Mouse (Mus musculus) lung, embryonic 14.5 days (tissue): Measurements from ENCODE around the gene Tbxa2r. TPM values are rescaled to one million over a fixed set of nuclear protein-coding genes. Genes with fewer than 3 reads are reported as not detected.

Source experiments
- ATAC-seq: fragments of 200-750 bp; cut with Nextera tagmentation; 2 replicates; pipeline ENCODE4 v1.8.0; 2017; ENCODE audit warnings: mild to moderate bottlenecking, moderate TSS enrichment, moderate library complexity; ENCODE audit not compliant: insufficient read depth
- DNase-seq: peaks from one replicate; pipeline ENCODE4 v3.0.0-alpha.2; 2015
- H3K27ac ChIP-seq: fragments of 300-500 bp; sonication (generic); 2 replicates; pipeline ENCODE4 v1.5.1; 2014; ENCODE audit warnings: low read depth, mild to moderate bottlenecking, moderate library complexity
- H3K27me3 ChIP-seq: fragments of 300-500 bp; sonication (generic); 2 replicates; pipeline ENCODE4 v1.6.1; 2014; ENCODE audit warnings: low read length, control low read depth; ENCODE audit not compliant: insufficient read depth
- H3K36me3 ChIP-seq: fragments of 300-500 bp; sonication (generic); 2 replicates; pipeline ENCODE4 v1.6.1; 2014; ENCODE audit warnings: control low read depth; ENCODE audit not compliant: insufficient read depth
- H3K4me1 ChIP-seq: fragments of 300-500 bp; sonication (generic); 2 replicates; pipeline ENCODE4 v1.6.1; 2014; ENCODE audit warnings: antibody characterized with exemption, control low read depth; ENCODE audit not compliant: insufficient read depth
- H3K4me2 ChIP-seq: fragments of 300-500 bp; sonication (generic); 2 replicates; pipeline ENCODE4 v1.6.1; 2014; ENCODE audit warnings: mild to moderate bottlenecking
- H3K4me3 ChIP-seq: fragments of 300-500 bp; sonication (generic); 2 replicates; pipeline ENCODE4 v1.5.1; 2014; ENCODE audit warnings: low read depth, low read length
- H3K9ac ChIP-seq: fragments of 300-500 bp; sonication (generic); 2 replicates; pipeline ENCODE4 v1.6.1; 2014
- H3K9me3 ChIP-seq: fragments of 300-500 bp; sonication (generic); 2 replicates; pipeline ENCODE4 v1.6.1; 2016; ENCODE audit warnings: low read depth, low read length, control low read depth
- CTCF ChIP-seq: IDR thresholded peaks from 2 replicates; pipeline ENCODE4 v1.5.1; 2016; ENCODE audit warnings: antibody characterized with exemption, low read depth
- WGBS: fragments of 180-500 bp; shearing (Covaris S2); extraction: QIAGEN DNeasy Blood & Tissue Kit; methylation state at CpG from one replicate; pipeline ENCODE4 v1.1.7; 2014; 5-methylcytosine and 5-hydroxymethylcytosine counted together
- polyA plus RNA-seq: library from polyadenylated mRNA; unstranded; fragments of >200 nt; fragmentation: Nextera tagmentation; extraction: Ambion mirVana; gene quantifications from 2 replicates; pipeline ENCODE4 v1.2.1, GENCODE M21; 2014

Gene Tbxa2r
- 13.6 and 15.0 TPM in 2 replicates for polyA plus RNA-seq

GRCm38 (mm10) chr10:81328386-81328785 is at the start of gene Tbxa2r:
Gene Tbxa2r (plus strand): TSS chr10:81328731.
- Histone ChIP-seq H3K4me1 (peaks cover 28% of the 10 kb centered on the region), H3K36me3 (peaks cover 37% of the 10 kb centered on the region), H3K27ac (peak within 1 kb of the TSS; percentile 95), H3K9ac (peak within 1 kb of the TSS; percentile 13; the same call in 1 of the 2 replicates), H3K4me3 (peak within 1 kb of the TSS; percentile 19), H3K9me3 (no peaks in the 10 kb centered on the region), H3K4me2 (peak within 1 kb of the TSS; percentile 51), H3K27me3 (peaks cover 11% of the 10 kb centered on the region)
- WGBS: 6% methylated on average over 10 of the region's 10 CpGs
- ATAC-seq (peak; percentile 52), DNase-seq (peak; percentile 74)
- TF ChIP-seq CTCF: 0 out of 2 replicates have a peak, but pooled peaks have one; percentile 25

- WGBS: 23% methylated on average over 10 of the region's 10 CpGs
- H3K36me3 ChIP-seq: 0 out of 2 replicates have a peak, but pooled peaks cover 1% of the 10 kb centered on the region
- no peak overlapping the region for H3K4me2 ChIP-seq
- H3K4me1 ChIP-seq: no peaks in the 10 kb centered on the region
- H3K9ac ChIP-seq: peak overlapping the region; percentile 9; the same call in 1 of the 2 replicates
- DNase-seq: peak; percentile 67
- no peaks in the 10 kb centered on the region for H3K9me3 ChIP-seq
- H3K4me3 ChIP-seq: no peak overlapping the region
- ATAC-seq: no peak
- peaks cover 27% of the 10 kb centered on the region for H3K27me3 ChIP-seq
- H3K27ac ChIP-seq: no peak overlapping the region
- TF ChIP-seq CTCF: no peak
These were observed 49.0 kb upstream of the Tbxa2r start for GRCm38 (mm10) chr10:81279496-81279895.

- ATAC-seq: no peak
- H3K9ac ChIP-seq: no peak overlapping the region
- peaks cover 36% of the 10 kb centered on the region for H3K27me3 ChIP-seq
- peak overlapping the region; percentile 6; the same call in 1 of the 2 replicates for H3K27ac ChIP-seq
- peak overlapping the region; percentile 66; the same call in 1 of the 2 replicates for H3K4me2 ChIP-seq
- peak overlapping the region; percentile 40; the same call in 1 of the 2 replicates for H3K4me3 ChIP-seq
- no peaks in the 10 kb centered on the region for H3K9me3 ChIP-seq
- 37% methylated on average over 6 of the region's 6 CpGs for WGBS
- no peak for TF ChIP-seq CTCF
- DNase-seq: no peak
- H3K4me1 ChIP-seq: no peaks in the 10 kb centered on the region
- no peaks in the 10 kb centered on the region for H3K36me3 ChIP-seq
These were observed 44.3 kb upstream of the Tbxa2r start for GRCm38 (mm10) chr10:81284189-81284588.

GRCm38 (mm10) chr10:81284719-81285118 is 43.8 kb upstream of the Tbxa2r start:
- ATAC-seq: peak; percentile 26; the same call in 1 of the 2 replicates
- H3K9ac ChIP-seq: peak overlapping the region; percentile 13

GRCm38 (mm10) chr10:81285694-81286450 is 42.7 kb upstream of the Tbxa2r start:
- H3K27me3 ChIP-seq: peaks cover 39% of the 10 kb centered on the region
- peak; percentile 69 for ATAC-seq
- H3K4me3 ChIP-seq: peak overlapping the region; percentile 40
- no peaks in the 10 kb centered on the region for H3K9me3 ChIP-seq
- H3K4me2 ChIP-seq: peak overlapping the region; percentile 66
- peak overlapping the region; percentile 47 for H3K9ac ChIP-seq
- peak; percentile 96 for DNase-seq
- peak; percentile 22; the same call in 1 of the 2 replicates for TF ChIP-seq CTCF
- no peaks in the 10 kb centered on the region for H3K36me3 ChIP-seq
- H3K27ac ChIP-seq: peak overlapping the region; percentile 6; the same call in 1 of the 2 replicates
- WGBS: 1% methylated on average over 54 of the region's 54 CpGs
- H3K4me1 ChIP-seq: no peaks in the 10 kb centered on the region

More at GRCm38 (mm10) chr10:81284719-81285118, 43.8 kb upstream of the Tbxa2r start:
- Histone ChIP-seq H3K4me3 (peak overlapping the region; percentile 40), H3K9me3 (no peaks in the 10 kb centered on the region), H3K4me2 (peak overlapping the region; percentile 66), H3K36me3 (no peaks in the 10 kb centered on the region), H3K27me3 (peaks cover 34% of the 10 kb centered on the region), H3K4me1 (no peaks in the 10 kb centered on the region), H3K27ac (peak overlapping the region; percentile 6)
- DNase-seq: peak; percentile 59
- no peak for TF ChIP-seq CTCF
- 9% methylated on average over 17 of the region's 17 CpGs for WGBS

GRCm38 (mm10) chr10:81286586-81286985 is 41.9 kb upstream of the Tbxa2r start:
- H3K27me3 ChIP-seq: peaks cover 43% of the 10 kb centered on the region
- H3K4me2 ChIP-seq: peak overlapping the region; percentile 66; the same call in 1 of the 2 replicates

More at GRCm38 (mm10) chr10:81286586-81286985, 41.9 kb upstream of the Tbxa2r start:
- no peak for DNase-seq
- 29% methylated on average over 6 of the region's 6 CpGs for WGBS
- H3K36me3 ChIP-seq: no peaks in the 10 kb centered on the region
- H3K9me3 ChIP-seq: no peaks in the 10 kb centered on the region
- no peak overlapping the region for H3K4me3 ChIP-seq
- TF ChIP-seq CTCF: no peak
- ATAC-seq: no peak
- 0 out of 2 replicates have a peak, but pooled peaks cover 2% of the 10 kb centered on the region for H3K4me1 ChIP-seq
- H3K27ac ChIP-seq: no peak overlapping the region
- no peak overlapping the region for H3K9ac ChIP-seq
